Mouse (Mus musculus) small intestine, adult 2 months (tissue): Measurements from ENCODE around the gene Plekhn1. TPM values are rescaled to one million over a fixed set of nuclear protein-coding genes. Genes with fewer than 3 reads are reported as not detected.
A peak's percentile ranks its signal among the peaks of the same experiment; 100 is the strongest.

Source experiments
- H3K27ac ChIP-seq: fragments of 200-500 bp; 2 replicates; pipeline ENCODE4 v1.5.1; 2012; ENCODE audit warnings: low read depth, low read length, control low read depth, inconsistent platforms; ENCODE audit not compliant: insufficient read depth
- H3K27me3 ChIP-seq: fragments of 200-500 bp; 2 replicates; pipeline ENCODE4 v1.6.1; 2012; ENCODE audit warnings: mild to moderate bottlenecking, moderate library complexity, low read length, inconsistent platforms; ENCODE audit not compliant: control insufficient read depth, insufficient read depth
- H3K36me3 ChIP-seq: fragments of 200-500 bp; 2 replicates; pipeline ENCODE4 v1.6.1; 2012; ENCODE audit warnings: mild to moderate bottlenecking, low read length, control low read depth, inconsistent platforms; ENCODE audit not compliant: control insufficient read depth, insufficient read depth
- H3K4me1 ChIP-seq: fragments of 200-500 bp; 2 replicates; pipeline ENCODE4 v1.6.1; 2012; ENCODE audit warnings: low read length, inconsistent platforms, mixed read lengths; ENCODE audit not compliant: control insufficient read depth, insufficient read depth, insufficient read length
- H3K4me3 ChIP-seq: fragments of 200-500 bp; 2 replicates; pipeline ENCODE4 v1.5.1; 2012; ENCODE audit warnings: low read depth, mild to moderate bottlenecking, control low read depth, inconsistent platforms, low read length, moderate library complexity
- CTCF ChIP-seq: fragments of 200-500 bp; IDR thresholded peaks from 2 replicates; pipeline ENCODE4 v1.5.1; 2012; ENCODE audit warnings: low read depth, mild to moderate bottlenecking, control low read depth, inconsistent platforms, low read length, moderate library complexity, mixed read lengths; ENCODE audit not compliant: insufficient replicate concordance, insufficient read length; ENCODE audit errors: extremely low read depth
- POLR2A ChIP-seq: fragments of 200-500 bp; IDR thresholded peaks from 2 replicates; pipeline ENCODE4 v1.6.1; 2012; ENCODE audit warnings: low read depth, mild to moderate bottlenecking, control low read depth, inconsistent platforms, low read length, moderate library complexity
- WGBS: fragments of 180-500 bp; shearing (Covaris S2); methylation state at CpG from one replicate; pipeline ENCODE4 v1.1.7; 2018; 5-methylcytosine and 5-hydroxymethylcytosine counted together
- polyA plus RNA-seq: library from polyadenylated mRNA; depleted of rRNA; stranded (reverse); fragments of >200 nt; gene quantifications from 2 replicates; pipeline ENCODE4 v1.2.3, GENCODE M21; 2012

Gene Plekhn1
- polyA plus RNA-seq, 1 experiment, result 46.9 TPM

DNA sequence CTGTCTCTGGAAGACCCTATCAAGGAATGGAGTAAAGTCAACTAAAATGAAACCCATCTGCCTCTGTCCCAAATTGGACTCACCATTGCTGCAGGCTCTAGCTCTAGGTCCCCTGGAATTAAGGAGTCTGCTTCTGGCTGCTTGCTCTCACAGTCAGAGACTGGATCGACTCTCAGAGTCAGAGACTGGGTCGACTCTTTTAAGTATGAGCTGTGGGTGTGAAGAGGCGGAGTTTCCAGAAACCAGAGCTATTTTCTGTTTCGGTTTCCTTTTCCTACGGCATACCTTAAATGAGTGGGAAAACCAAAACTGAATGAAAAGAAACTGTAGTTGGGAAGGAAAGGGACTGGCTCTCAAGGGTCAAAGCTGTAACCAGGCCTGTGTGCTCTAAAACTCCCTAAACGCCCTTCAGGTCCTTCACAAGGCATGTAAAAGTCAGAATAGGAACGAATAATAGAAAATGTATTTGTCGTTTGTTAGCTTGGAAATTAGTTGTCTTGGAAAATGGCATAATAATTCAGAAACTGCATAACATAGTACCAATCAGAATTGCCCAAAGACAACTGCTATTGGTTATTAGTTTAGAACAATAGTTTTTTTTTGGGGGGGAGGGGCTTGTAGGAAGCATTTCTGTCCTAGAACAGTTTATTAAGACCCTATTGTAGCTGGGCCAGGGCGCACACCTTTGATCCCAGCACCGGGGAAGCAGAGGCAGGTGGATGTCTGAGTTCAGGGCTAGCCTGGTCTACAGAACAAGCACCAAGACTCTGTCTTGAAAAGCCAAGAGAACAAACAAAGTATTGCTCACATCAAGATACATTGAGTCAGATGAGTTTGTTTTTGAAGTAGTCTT lies 33.8 kb downstream of the Plekhn1 start, which contains the start of gene Isg15:
Isg15 (minus strand) TSS at position 196 of the 853 bp plus-strand sequence.
- peak within 1 kb of the TSS; percentile 90 for H3K27ac ChIP-seq
- peaks cover 12% of the 10 kb centered on the region; the same call in 1 of the 2 replicates for H3K4me1 ChIP-seq
- H3K27me3 ChIP-seq, result no peaks in the 10 kb centered on the region; the same call in 1 of the 2 replicates
- 30% methylated on average over 10 of the region's 10 CpGs for WGBS
- peak within 1 kb of the TSS; percentile 49 for H3K4me3 ChIP-seq
- TF ChIP-seq POLR2A (peak; percentile 82; the same call in 1 of the 2 replicates), CTCF (no peak)
- H3K36me3 ChIP-seq, result 0 out of 2 replicates have a peak, but pooled peaks cover 2% of the 10 kb centered on the region

- H3K4me3 ChIP-seq, result peak overlapping the region; percentile 82
- TF ChIP-seq POLR2A (0 out of 2 replicates have a peak, but pooled peaks have one; percentile 33), CTCF (peak; percentile 20; the same call in 1 of the 2 replicates)
- no peaks in the 10 kb centered on the region for H3K27me3 ChIP-seq
- under 1% methylated on average over 26 of the region's 26 CpGs for WGBS
- H3K4me1 ChIP-seq, result peaks cover 30% of the 10 kb centered on the region; the same call in 1 of the 2 replicates
- H3K27ac ChIP-seq, result peak overlapping the region; percentile 90
- 0 out of 2 replicates have a peak, but pooled peaks cover 3% of the 10 kb centered on the region for H3K36me3 ChIP-seq
Measured at GRCm38 (mm10) chr4:156197829-156198205, 36.8 kb downstream of the Plekhn1 start.

DNA sequence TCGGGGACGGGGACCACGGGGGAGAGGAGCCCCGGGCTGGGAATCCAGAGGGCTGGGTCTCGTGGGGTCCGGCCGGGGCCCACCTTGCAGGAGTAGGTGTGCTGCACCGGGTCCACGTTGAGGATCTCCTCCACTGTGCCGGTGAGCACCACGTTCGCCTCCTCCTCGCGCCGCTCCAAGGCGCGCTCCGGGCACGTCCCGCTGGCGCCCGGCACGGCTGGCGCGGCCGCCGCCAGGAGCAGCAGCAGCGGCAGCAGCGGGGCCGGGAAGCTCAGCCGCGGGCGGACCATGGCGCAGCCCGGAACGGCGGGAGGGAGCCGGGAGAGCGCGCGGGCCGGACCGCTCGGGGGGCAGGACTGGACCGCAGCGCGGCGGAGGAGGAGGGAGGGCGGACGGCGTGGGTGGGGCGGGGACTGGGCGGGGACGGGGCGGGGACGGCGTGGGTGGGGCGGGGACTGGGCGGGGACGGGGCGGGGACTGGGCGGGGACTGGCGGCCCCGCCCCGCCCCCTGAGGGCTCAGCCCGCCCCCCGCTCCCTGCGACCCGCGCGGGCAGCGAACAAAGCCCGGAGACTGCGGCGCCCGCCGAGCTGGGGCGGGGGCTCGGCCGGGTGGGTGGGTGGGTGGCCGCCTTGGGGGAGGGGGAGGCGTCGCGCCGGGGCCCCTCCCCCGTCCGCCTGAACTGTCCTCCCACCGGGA lies 37.4 kb downstream of the Plekhn1 start, which contains the start of gene Agrn:
Agrn (minus strand) TSS at position 358 of the 698 bp plus-strand sequence.
- WGBS, result under 1% methylated on average over 67 of the region's 88 CpGs
- Histone ChIP-seq H3K36me3 (0 out of 2 replicates have a peak, but pooled peaks cover 3% of the 10 kb centered on the region), H3K27ac (peak within 1 kb of the TSS; percentile 90), H3K4me1 (peaks cover 28% of the 10 kb centered on the region; the same call in 1 of the 2 replicates), H3K4me3 (peak within 1 kb of the TSS; percentile 82), H3K27me3 (no peaks in the 10 kb centered on the region)
- TF ChIP-seq POLR2A (peak; percentile 41; the same call in 1 of the 2 replicates), CTCF (no peak)

GRCm38 (mm10) chr4:156195927-156196870 lies 38.5 kb downstream of the Plekhn1 start:
- 8% methylated on average over 35 of the region's 35 CpGs for WGBS
- TF ChIP-seq POLR2A (no peak), CTCF (no peak)

GRCm38 (mm10) chr4:156194346-156194745 lies 40.3 kb downstream of the Plekhn1 start:
- H3K36me3 ChIP-seq, result peaks cover 10% of the 10 kb centered on the region
- no peaks in the 10 kb centered on the region for H3K27me3 ChIP-seq
- H3K4me3 ChIP-seq, result no peak overlapping the region
- peak overlapping the region; percentile 47 for H3K27ac ChIP-seq
- 89% methylated on average over 6 of the region's 6 CpGs for WGBS
- TF ChIP-seq POLR2A (no peak), CTCF (no peak)
- H3K4me1 ChIP-seq, result peaks cover 40% of the 10 kb centered on the region; the same call in 1 of the 2 replicates

More at GRCm38 (mm10) chr4:156195927-156196870, 38.5 kb downstream of the Plekhn1 start:
- 0 out of 2 replicates have a peak, but pooled peaks cover 3% of the 10 kb centered on the region for H3K36me3 ChIP-seq
- H3K27ac ChIP-seq, result no peak overlapping the region; the same call in 1 of the 2 replicates
- no peaks in the 10 kb centered on the region for H3K27me3 ChIP-seq
- H3K4me1 ChIP-seq, result peaks cover 28% of the 10 kb centered on the region; the same call in 1 of the 2 replicates
- peak overlapping the region; percentile 63 for H3K4me3 ChIP-seq

- H3K27ac ChIP-seq, result peak overlapping the region; percentile 65
- 76% methylated on average over 5 of the region's 5 CpGs for WGBS
- peak overlapping the region; percentile 32; the same call in 1 of the 2 replicates for H3K4me3 ChIP-seq
- peaks cover 10% of the 10 kb centered on the region for H3K36me3 ChIP-seq
- H3K27me3 ChIP-seq, result no peaks in the 10 kb centered on the region
- TF ChIP-seq CTCF (no peak), POLR2A (no peak)
- H3K4me1 ChIP-seq, result peaks cover 44% of the 10 kb centered on the region; the same call in 1 of the 2 replicates
Measured at GRCm38 (mm10) chr4:156193906-156194305, 40.8 kb downstream of the Plekhn1 start.
